Mouse (Mus musculus) cerebellum, adult 11-12 months (tissue): Measurements from ENCODE around the gene Bzw2.
A peak's percentile ranks its signal among the peaks of the same experiment; 100 is the strongest.
"Not testable (repeated sequence)": the region's sequence is repeated elsewhere in the genome, so short reads cannot be mapped to it uniquely, and the experiment has no call there.

Experiments used
- DNase-seq: peaks from one replicate; pipeline ENCODE4 v3.0.0; 2022

Gene Bzw2

GRCm38 (mm10) chr12:36157638-36158308, at the start of gene Bzw2:
Gene Bzw2 (minus strand): TSS chr12:36158080.
- peak; percentile 67 for DNase-seq

GRCm38 (mm10) chr12:36207072-36207799, 49.4 kb upstream of the Bzw2 start:
- DNase-seq, result peak; percentile 21

GRCm38 (mm10) chr12:36205579-36206119, 47.8 kb upstream of the Bzw2 start:
- not testable (repeated sequence) for DNase-seq

GRCm38 (mm10) chr12:36194976-36195375, 37.1 kb upstream of the Bzw2 start:
- DNase-seq, result no peak

GRCm38 (mm10) chr12:36190343-36190742, 32.5 kb upstream of the Bzw2 start:
- DNase-seq, result no peak

GRCm38 (mm10) chr12:36189610-36190009, 31.7 kb upstream of the Bzw2 start:
- DNase-seq, result no peak

GRCm38 (mm10) chr12:36187081-36187480, 29.2 kb upstream of the Bzw2 start:
- DNase-seq, result no peak

GRCm38 (mm10) chr12:36182570-36182969, 24.7 kb upstream of the Bzw2 start:
- no peak for DNase-seq

- no peak for DNase-seq
Measured at GRCm38 (mm10) chr12:36177227-36177626, 19.3 kb upstream of the Bzw2 start.

- no peak for DNase-seq
Measured at GRCm38 (mm10) chr12:36165299-36165698, 7.4 kb upstream of the Bzw2 start.

GRCm38 (mm10) chr12:36164126-36164791, 6.4 kb upstream of the Bzw2 start:
- DNase-seq, result no peak

- DNase-seq, result no peak
Measured at GRCm38 (mm10) chr12:36157304-36157637, 609 bp downstream of the Bzw2 start.

GRCm38 (mm10) chr12:36156637-36157303, 1.1 kb downstream of the Bzw2 start, which contains the start of gene Ankmy2:
Gene Ankmy2 (plus strand): TSS chr12:36157114.
- peak; percentile 89 for DNase-seq

- no peak for DNase-seq
Measured at GRCm38 (mm10) chr12:36156101-36156636, 1.7 kb downstream of the Bzw2 start.

- peak; percentile 37 for DNase-seq
Measured at GRCm38 (mm10) chr12:36155141-36155641, 2.7 kb downstream of the Bzw2 start.

- DNase-seq, result no peak
Measured at GRCm38 (mm10) chr12:36150737-36151136, 7.1 kb downstream of the Bzw2 start.

GRCm38 (mm10) chr12:36150265-36150664, 7.6 kb downstream of the Bzw2 start:
- DNase-seq, result peak; percentile 62

GRCm38 (mm10) chr12:36146230-36147011, 11.5 kb downstream of the Bzw2 start:
- DNase-seq, result no peak

- no peak for DNase-seq
Measured at GRCm38 (mm10) chr12:36140401-36140800, 17.5 kb downstream of the Bzw2 start.

GRCm38 (mm10) chr12:36137192-36137591, 20.7 kb downstream of the Bzw2 start:
- no peak for DNase-seq

GRCm38 (mm10) chr12:36136285-36136684, 21.6 kb downstream of the Bzw2 start:
- no peak for DNase-seq

- no peak for DNase-seq
Measured at GRCm38 (mm10) chr12:36135409-36135808, 22.5 kb downstream of the Bzw2 start.
